Mouse (Mus musculus) mouse trophoblast stem cell (cell line): ENCODE results near the gene Trpc5.

ENCODE experiments used
- in situ Hi-C, 2 experiments: fragments of 300-500 bp; cut with MseI, MboI; formaldehyde crosslinking; loops; 2 replicates in 1 of 2; 3 replicates in 1 of 2; pipeline ENCODE4 v1.15.1; 2025

Trpc5 gene

DNA sequence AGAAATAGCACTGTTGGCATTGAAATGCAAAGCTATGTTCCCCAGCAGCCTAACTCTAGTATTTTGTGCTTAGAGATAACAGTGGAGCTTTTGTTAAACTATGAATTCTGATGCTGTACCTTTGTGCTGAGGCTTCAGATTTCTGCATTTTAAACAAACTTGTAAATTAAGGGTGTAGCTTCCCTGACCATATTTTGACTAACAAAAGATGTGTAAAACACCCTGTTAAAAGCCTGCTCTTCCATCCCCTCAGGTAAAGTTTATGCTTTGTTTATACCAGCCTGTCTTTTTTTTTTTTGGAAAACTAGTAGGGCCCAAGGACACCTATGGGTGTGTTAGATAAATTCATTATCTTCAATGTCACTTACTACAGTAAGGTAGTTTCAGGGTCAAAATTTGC lies 350.0 kb downstream of the Trpc5 start:
- in situ Hi-C loops, result no loop called here

- in situ Hi-C loops, result no loop called here
Observed at GRCm38 (mm10) chrX:144335332-144336015, 352.5 kb downstream of the Trpc5 start.
